Mouse (Mus musculus): ENCODE data around the gene Sox30. TPM values are rescaled to one million over a fixed set of nuclear protein-coding genes. Genes with fewer than 3 reads are reported as not detected.

Sox30 gene
- total and polyA plus RNA-seq, 2 experiments from 2014 or later: 0.06 to 0.16 TPM

DNA sequence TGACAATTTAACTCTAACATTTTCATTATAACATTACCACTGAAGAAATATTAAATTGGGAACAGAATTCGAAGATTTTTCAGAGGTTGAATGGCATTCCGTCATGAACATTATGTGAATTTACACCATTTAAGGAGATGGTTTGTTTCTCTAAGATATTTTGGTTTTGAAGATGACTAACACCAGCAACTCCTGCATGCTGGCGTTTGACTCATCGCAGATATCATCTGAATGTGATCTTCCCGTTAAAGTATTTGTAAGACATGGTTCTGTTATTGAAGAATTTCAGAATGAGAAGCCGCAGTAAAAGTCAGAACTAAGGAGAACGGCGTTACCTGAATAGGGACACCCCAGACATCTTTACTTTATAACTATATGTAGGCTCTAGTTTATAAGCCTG is 5.6 kb upstream of the Sox30 start:
- no peaks in the 10 kb centered on the region for H3K36me3 ChIP-seq (ENCODE audit: insufficient read depth, low read length)
- no peaks in the 10 kb centered on the region for H3K4me1 ChIP-seq (ENCODE audit: insufficient read depth, low read length)
- no peak overlapping the region for H3K4me3 ChIP-seq (ENCODE audit: low read depth, low read length)
- H3K27ac ChIP-seq (ENCODE audit: low read depth, low read length): no peak overlapping the region
- 90% methylated on average over 8 of the region's 8 CpGs for WGBS
- DNase-seq (ENCODE audit: low spot score) (no peak), ATAC-seq (ENCODE audit: low FRiP score) (no peak)
- no peak for TF ChIP-seq CTCF (IDR thresholded peaks at IDR 0.05)
- no peaks in the 10 kb centered on the region for H3K27me3 ChIP-seq (ENCODE audit: insufficient read depth, low read length)
- no peak overlapping the region for H3K4me2 ChIP-seq (ENCODE audit: low read depth, low read length, poor library complexity, severe bottlenecking)
- H3K9ac ChIP-seq (replicated peaks; ENCODE audit: low read length, poor library complexity, severe bottlenecking): no peak overlapping the region
- no peaks in the 10 kb centered on the region for H3K9me3 ChIP-seq (ENCODE audit: low read length)

GRCm38 (mm10) chr11:45976061-45976460 is 4.0 kb upstream of the Sox30 start:
- Histone ChIP-seq H3K4me2 (ENCODE audit: low read depth, low read length, poor library complexity, severe bottlenecking) (no peak overlapping the region), H3K9me3 (ENCODE audit: low read length) (no peaks in the 10 kb centered on the region), H3K4me1 (ENCODE audit: insufficient read depth, low read length) (no peaks in the 10 kb centered on the region), H3K9ac (replicated peaks; ENCODE audit: low read length, poor library complexity, severe bottlenecking) (no peak overlapping the region), H3K27me3 (ENCODE audit: insufficient read depth, low read length) (no peaks in the 10 kb centered on the region), H3K27ac (ENCODE audit: low read depth, low read length) (no peak overlapping the region), H3K36me3 (ENCODE audit: insufficient read depth, low read length) (no peaks in the 10 kb centered on the region), H3K4me3 (ENCODE audit: low read depth, low read length) (no peak overlapping the region)
- no peak for DNase-seq (ENCODE audit: low spot score)
- no peak for ATAC-seq (ENCODE audit: low FRiP score)
- TF ChIP-seq CTCF (IDR thresholded peaks at IDR 0.05): no peak
- WGBS: 67% methylated on average over 3 of the region's 3 CpGs

GRCm38 (mm10) chr11:45980893-45981253 is 763 bp downstream of the Sox30 start:
- ATAC-seq (ENCODE audit: low FRiP score): 0 out of 2 replicates have a peak, but pooled peaks have one; percentile 11

DNA sequence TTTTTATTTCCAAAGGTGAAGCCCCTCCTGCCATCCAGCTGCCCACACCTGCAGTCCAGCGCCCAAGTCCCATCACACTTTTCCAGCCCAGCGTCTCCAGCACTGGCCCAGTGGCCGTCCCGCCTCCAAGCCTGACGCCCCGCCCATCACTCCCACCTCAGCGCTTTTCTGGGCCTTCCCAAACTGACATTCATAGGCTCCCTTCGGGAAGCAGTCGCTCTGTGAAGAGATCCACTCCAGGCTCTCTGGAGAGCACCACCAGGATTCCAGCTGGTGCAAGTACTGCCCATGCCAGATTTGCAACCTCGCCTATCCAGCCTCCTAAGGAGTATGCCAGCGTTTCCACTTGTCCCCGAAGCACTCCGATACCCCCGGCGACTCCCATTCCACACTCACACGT is 11.5 kb downstream of the Sox30 start:
- ATAC-seq (ENCODE audit: low FRiP score) (no peak), DNase-seq (ENCODE audit: low spot score) (no peak)
- peak overlapping the region; percentile 34 for H3K4me2 ChIP-seq (ENCODE audit: low read depth, low read length, poor library complexity, severe bottlenecking)
- H3K9ac ChIP-seq (replicated peaks; ENCODE audit: low read length, poor library complexity, severe bottlenecking): no peak overlapping the region; the same call in 1 of the 2 replicates
- no peak for TF ChIP-seq CTCF (IDR thresholded peaks at IDR 0.05)
- H3K9me3 ChIP-seq (ENCODE audit: low read length): no peaks in the 10 kb centered on the region
- no peaks in the 10 kb centered on the region for H3K4me1 ChIP-seq (ENCODE audit: insufficient read depth, low read length)
- no peak overlapping the region for H3K27ac ChIP-seq (ENCODE audit: low read depth, low read length)
- WGBS: 13% methylated on average over 16 of the region's 16 CpGs
- no peaks in the 10 kb centered on the region for H3K36me3 ChIP-seq (ENCODE audit: insufficient read depth, low read length)
- no peaks in the 10 kb centered on the region for H3K27me3 ChIP-seq (ENCODE audit: insufficient read depth, low read length)
- 0 out of 2 replicates have a peak overlapping the region, but pooled peaks have one; percentile 10 for H3K4me3 ChIP-seq (ENCODE audit: low read depth, low read length)

More at GRCm38 (mm10) chr11:45980893-45981253, 763 bp downstream of the Sox30 start:
- no peak for DNase-seq (ENCODE audit: low spot score)
- H3K27ac ChIP-seq (ENCODE audit: low read depth, low read length): peak overlapping the region; percentile 55
- H3K4me3 ChIP-seq (ENCODE audit: low read depth, low read length): peak overlapping the region; percentile 49
- peak overlapping the region; percentile 81 for H3K9ac ChIP-seq (replicated peaks; ENCODE audit: low read length, poor library complexity, severe bottlenecking)
- H3K27me3 ChIP-seq (ENCODE audit: insufficient read depth, low read length): no peaks in the 10 kb centered on the region
- no peaks in the 10 kb centered on the region for H3K9me3 ChIP-seq (ENCODE audit: low read length)
- H3K4me1 ChIP-seq (ENCODE audit: insufficient read depth, low read length): no peaks in the 10 kb centered on the region
- 39% methylated on average over 18 of the region's 19 CpGs for WGBS
- no peak for TF ChIP-seq CTCF (IDR thresholded peaks at IDR 0.05)
- no peaks in the 10 kb centered on the region for H3K36me3 ChIP-seq (ENCODE audit: insufficient read depth, low read length)
- H3K4me2 ChIP-seq (ENCODE audit: low read depth, low read length, poor library complexity, severe bottlenecking): peak overlapping the region; percentile 83

- Histone ChIP-seq H3K4me1 (ENCODE audit: insufficient read depth, low read length) (no peaks in the 10 kb centered on the region), H3K27me3 (ENCODE audit: insufficient read depth, low read length) (no peaks in the 10 kb centered on the region), H3K36me3 (ENCODE audit: insufficient read depth, low read length) (no peaks in the 10 kb centered on the region), H3K9ac (replicated peaks; ENCODE audit: low read length, poor library complexity, severe bottlenecking) (no peak overlapping the region), H3K4me3 (ENCODE audit: low read depth, low read length) (0 out of 2 replicates have a peak overlapping the region, but pooled peaks have one; percentile 10), H3K27ac (ENCODE audit: low read depth, low read length) (no peak overlapping the region), H3K9me3 (ENCODE audit: low read length) (no peaks in the 10 kb centered on the region), H3K4me2 (ENCODE audit: low read depth, low read length, poor library complexity, severe bottlenecking) (peak overlapping the region; percentile 34; the same call in 1 of the 2 replicates)
- TF ChIP-seq CTCF (IDR thresholded peaks at IDR 0.05): no peak
- ATAC-seq (ENCODE audit: low FRiP score) (no peak), DNase-seq (ENCODE audit: low spot score) (no peak)
- WGBS: 53% methylated on average over 13 of the region's 13 CpGs
Observed at GRCm38 (mm10) chr11:45992087-45992486, 12.0 kb downstream of the Sox30 start.

DNA sequence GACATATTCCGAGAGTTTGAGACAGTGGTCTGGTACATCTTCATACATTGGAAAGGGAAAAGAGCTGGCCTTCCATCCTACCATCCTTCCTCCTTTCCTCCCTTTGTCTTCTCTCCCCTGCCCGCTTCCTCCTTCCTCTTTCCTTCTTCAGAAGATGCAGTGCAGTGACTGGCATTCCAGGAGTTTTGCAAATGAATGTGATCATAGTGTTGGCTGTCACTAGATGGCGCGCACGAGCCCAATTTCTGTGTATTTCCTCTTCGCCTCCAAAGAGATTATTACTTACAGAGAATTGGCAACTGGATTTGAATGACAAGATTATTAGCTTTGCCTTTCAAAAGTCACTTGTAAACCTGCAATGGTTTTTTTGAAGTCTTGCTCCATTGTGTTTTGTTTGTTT is 36.0 kb downstream of the Sox30 start:
- 20% methylated on average over 6 of the region's 6 CpGs for WGBS
- peak; percentile 88 for TF ChIP-seq CTCF (IDR thresholded peaks at IDR 0.05)
- Histone ChIP-seq H3K27me3 (ENCODE audit: insufficient read depth, low read length) (no peaks in the 10 kb centered on the region), H3K4me1 (ENCODE audit: insufficient read depth, low read length) (no peaks in the 10 kb centered on the region), H3K9ac (replicated peaks; ENCODE audit: low read length, poor library complexity, severe bottlenecking) (no peak overlapping the region), H3K27ac (ENCODE audit: low read depth, low read length) (no peak overlapping the region), H3K4me3 (ENCODE audit: low read depth, low read length) (no peak overlapping the region), H3K9me3 (ENCODE audit: low read length) (no peaks in the 10 kb centered on the region), H3K36me3 (ENCODE audit: insufficient read depth, low read length) (no peaks in the 10 kb centered on the region), H3K4me2 (ENCODE audit: low read depth, low read length, poor library complexity, severe bottlenecking) (no peak overlapping the region)
- no peak for ATAC-seq (ENCODE audit: low FRiP score)
- DNase-seq (ENCODE audit: low spot score): peak; percentile 86

All from midbrain, postnatal 0 days (tissue).